Comparison of ENCODE assay signal across 12 mouse cellular contexts in the genomic region with DNA sequence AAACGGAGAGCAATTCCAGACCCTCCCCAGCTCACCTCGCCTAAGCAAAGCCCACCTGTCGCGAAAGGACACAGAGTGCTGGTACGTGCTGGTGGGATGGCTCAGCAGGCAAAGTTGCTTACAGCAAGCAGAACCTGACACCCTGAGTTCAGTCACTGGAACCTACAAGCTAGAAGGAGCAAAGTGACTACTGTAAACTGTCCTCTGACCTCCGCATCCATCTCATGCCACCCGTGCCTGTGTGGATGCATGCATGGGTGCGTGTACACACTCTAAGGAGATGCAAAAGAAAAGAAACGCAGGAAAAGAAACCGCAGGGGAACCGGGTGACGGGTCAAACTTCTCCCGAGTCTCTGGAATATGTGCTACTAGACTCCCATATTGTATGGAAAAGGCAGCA.
DNase-seq lines count a peak whose midpoint lies in the region; ATAC-seq and TF ChIP-seq lines count a peak whose summit lies in the region.
"Had no signal": no experiment of that assay in that cellular context is flagged by ENCODE, and none has a peak within 500 bp of the region (broad histone marks: within the 10 kb centered on the region; RNA-seq: fewer than 3 reads in every experiment).

No protein-coding gene starts in this region.

- DNase-seq in liver, postnatal 0 days, result no peak
- peak; percentile 32 for DNase-seq in yolk sac, embryonic 10.5 days (ENCODE audit: low spot score)
- DNase-seq: cerebellum, adult 11-12 months; heart, postnatal 10 days; lung, adult 18-20 months; lung, postnatal 4 days had no signal

- H3K4me1 ChIP-seq in liver, postnatal 0 days (ENCODE audit: insufficient read depth), result peaks cover 8% of the 10 kb centered on the region
- peaks cover 17% of the 10 kb centered on the region for H3K4me1 ChIP-seq in liver, embryonic 12.5 days
- H3K4me1 ChIP-seq in intestine, embryonic 15.5 days (replicated peaks), result peaks cover 20% of the 10 kb centered on the region
- H3K4me1 ChIP-seq in kidney, embryonic 16.5 days (ENCODE audit: insufficient read depth, low read length), result peaks cover 32% of the 10 kb centered on the region

- TF ChIP-seq EP300 in liver, postnatal 0 days (IDR thresholded peaks at IDR 0.05; ENCODE audit: low read depth), result no peak

- H3K4me2 ChIP-seq in liver, postnatal 0 days (ENCODE audit: low read depth, low read length), result 0 out of 2 replicates have a peak overlapping the region, but pooled peaks have one; percentile 13
- H3K4me2 ChIP-seq in liver, embryonic 12.5 days, result no peak overlapping the region
- H3K4me2 ChIP-seq in intestine, embryonic 15.5 days (replicated peaks), result 0 out of 2 replicates have a peak overlapping the region, but pooled peaks have one; percentile 33
- H3K4me2 ChIP-seq in kidney, embryonic 16.5 days (replicated peaks; ENCODE audit: low read depth, low read length), result peak overlapping the region; percentile 41
- H3K4me2 ChIP-seq: limb, embryonic 12.5 days had no signal

- TF ChIP-seq CTCF in liver, postnatal 0 days (IDR thresholded peaks at IDR 0.05; ENCODE audit: low read depth), result no peak

- no peak overlapping the region for H3K9ac ChIP-seq in liver, postnatal 0 days (replicated peaks)
- H3K9ac ChIP-seq in liver, embryonic 12.5 days, result no peak overlapping the region
- no peak overlapping the region for H3K9ac ChIP-seq in intestine, embryonic 15.5 days
- H3K9ac ChIP-seq in kidney, embryonic 16.5 days (replicated peaks; ENCODE audit: low read length), result no peak overlapping the region
- H3K9ac ChIP-seq: limb, embryonic 12.5 days had no signal

- no peak overlapping the region for H3K4me3 ChIP-seq in liver, postnatal 0 days (ENCODE audit: low read depth, low read length)
- H3K4me3 ChIP-seq in liver, embryonic 12.5 days, result no peak overlapping the region
- H3K4me3 ChIP-seq in intestine, embryonic 15.5 days (replicated peaks), result no peak overlapping the region
- no peak overlapping the region for H3K4me3 ChIP-seq in kidney, embryonic 16.5 days (ENCODE audit: low read length)
- H3K4me3 ChIP-seq: limb, embryonic 12.5 days had no signal

- no peak for ATAC-seq in liver, postnatal 0 days
- ATAC-seq in liver, embryonic 12.5 days, result no peak
- 0 out of 2 replicates have a peak, but pooled peaks have one; percentile 24 for ATAC-seq in intestine, embryonic 15.5 days
- ATAC-seq in kidney, embryonic 16.5 days (ENCODE audit: low FRiP score, low TSS enrichment), result peak; percentile 84
- no peak for ATAC-seq in monocyte, adult 5-6 weeks (replicated peaks; ENCODE audit: insufficient number of reproducible peaks, low FRiP score, low TSS enrichment, poor library complexity, severe bottlenecking)
- ATAC-seq in CD4-positive, CD25-positive, alpha-beta regulatory T cell, adult 4 months, result no peak

- 80% methylated on average over 13 of the region's 13 CpGs for WGBS in liver, postnatal 0 days (ENCODE audit: insufficient replicate concordance)
- WGBS in liver, embryonic 12.5 days (ENCODE audit: insufficient replicate concordance), result 76% methylated on average over 13 of the region's 13 CpGs
- WGBS in intestine, embryonic 15.5 days, result 71% methylated on average over 13 of the region's 13 CpGs
- 52% methylated on average over 13 of the region's 13 CpGs for WGBS in kidney, embryonic 16.5 days

- no peaks in the 10 kb centered on the region for H3K27me3 ChIP-seq in liver, postnatal 0 days (ENCODE audit: insufficient read depth, low read length)
- no peaks in the 10 kb centered on the region for H3K27me3 ChIP-seq in liver, embryonic 12.5 days (replicated peaks)
- H3K27me3 ChIP-seq in intestine, embryonic 15.5 days (replicated peaks), result no peaks in the 10 kb centered on the region
- H3K27me3 ChIP-seq in kidney, embryonic 16.5 days (ENCODE audit: insufficient read depth, low read length), result no peaks in the 10 kb centered on the region
- H3K27me3 ChIP-seq: limb, embryonic 12.5 days had no signal

- no peak overlapping the region for H3K27ac ChIP-seq in liver, postnatal 0 days (ENCODE audit: low read depth)
- no peak overlapping the region for H3K27ac ChIP-seq in liver, embryonic 12.5 days
- peak overlapping the region; percentile 58 for H3K27ac ChIP-seq in intestine, embryonic 15.5 days
- peak overlapping the region; percentile 80 for H3K27ac ChIP-seq in kidney, embryonic 16.5 days (ENCODE audit: low read length)

- H3K9me3 ChIP-seq in liver, postnatal 0 days (ENCODE audit: low read length), result no peaks in the 10 kb centered on the region
- H3K9me3 ChIP-seq in liver, embryonic 12.5 days (replicated peaks), result no peaks in the 10 kb centered on the region
- no peaks in the 10 kb centered on the region for H3K9me3 ChIP-seq in intestine, embryonic 15.5 days
- no peaks in the 10 kb centered on the region for H3K9me3 ChIP-seq in kidney, embryonic 16.5 days (ENCODE audit: low read length)
- H3K9me3 ChIP-seq: limb, embryonic 12.5 days had no signal

- no peaks in the 10 kb centered on the region for H3K36me3 ChIP-seq in liver, postnatal 0 days (replicated peaks; ENCODE audit: insufficient read depth, low read length)
- H3K36me3 ChIP-seq in liver, embryonic 12.5 days, result no peaks in the 10 kb centered on the region
- H3K36me3 ChIP-seq in intestine, embryonic 15.5 days, result no peaks in the 10 kb centered on the region
- H3K36me3 ChIP-seq in kidney, embryonic 16.5 days (ENCODE audit: insufficient read depth, low read length), result no peaks in the 10 kb centered on the region
- H3K36me3 ChIP-seq: limb, embryonic 12.5 days had no signal

Comparison
In these comparisons a context has a peak if more than half of its experiments do, and no peak if none do; other contexts are left out.
1. ATAC-seq: peak in intestine, embryonic 15.5 days (single experiment) and kidney, embryonic 16.5 days (single experiment); none in liver, postnatal 0 days (single experiment), liver, embryonic 12.5 days (single experiment), monocyte, adult 5-6 weeks (single experiment) and CD4-positive, CD25-positive, alpha-beta regulatory T cell, adult 4 months (single experiment).
2. H3K27ac ChIP-seq: peak in intestine, embryonic 15.5 days (single experiment) and kidney, embryonic 16.5 days (single experiment); none in liver, postnatal 0 days (single experiment) and liver, embryonic 12.5 days (single experiment).